Mouse (Mus musculus) neural tube, embryonic 11.5 days (tissue): ENCODE measurements around the gene Mrpl33. TPM values are rescaled to one million over a fixed set of nuclear protein-coding genes. Genes with fewer than 3 reads are reported as not detected.

ENCODE experiments used
- ATAC-seq: fragments of 200-750 bp; cut with Nextera tagmentation; 2 replicates; pipeline ENCODE4 v1.8.0; 2017; ENCODE audit warnings: moderate number of reproducible peaks, mild to moderate bottlenecking, moderate TSS enrichment, moderate library complexity; ENCODE audit not compliant: insufficient read depth, low FRiP score, low TSS enrichment
- DNase-seq: peaks from one replicate; pipeline ENCODE4 v3.0.0-alpha.2; 2015; ENCODE audit warnings: low spot score
- H3K27ac ChIP-seq: fragments of 300-500 bp; sonication (generic); 2 replicates; pipeline ENCODE4 v1.5.1; 2014; ENCODE audit warnings: low read depth, mild to moderate bottlenecking, low read length
- H3K27me3 ChIP-seq: fragments of 300-500 bp; sonication (generic); 2 replicates; pipeline ENCODE4 v1.6.1; 2014; ENCODE audit warnings: mild to moderate bottlenecking, low read length, mixed read lengths; ENCODE audit not compliant: control insufficient read depth, insufficient read depth
- H3K36me3 ChIP-seq: fragments of 300-500 bp; sonication (generic); 2 replicates; pipeline ENCODE4 v1.6.1; 2014; ENCODE audit warnings: mild to moderate bottlenecking, low read length, moderate library complexity, mixed read lengths; ENCODE audit not compliant: control insufficient read depth, insufficient read depth
- H3K4me1 ChIP-seq: fragments of 300-500 bp; sonication (generic); 2 replicates; pipeline ENCODE4 v1.6.1; 2014; ENCODE audit warnings: low read length, mixed read lengths; ENCODE audit not compliant: control insufficient read depth, insufficient read depth
- H3K4me2 ChIP-seq: fragments of 300-500 bp; sonication (generic); 2 replicates; pipeline ENCODE4 v1.6.1; 2014; ENCODE audit warnings: low read depth, mild to moderate bottlenecking, moderate library complexity
- H3K4me3 ChIP-seq: fragments of 300-500 bp; sonication (generic); 2 replicates; pipeline ENCODE4 v1.5.1; 2014; ENCODE audit warnings: low read depth, low read length
- H3K9ac ChIP-seq: fragments of 300-500 bp; sonication (generic); 2 replicates; pipeline ENCODE4 v1.6.1; 2014; ENCODE audit warnings: mild to moderate bottlenecking, low read length
- H3K9me3 ChIP-seq: fragments of 300-500 bp; sonication (generic); 2 replicates; pipeline ENCODE4 v1.6.1; 2016; ENCODE audit warnings: low read length; ENCODE audit not compliant: control insufficient read depth
- WGBS: fragments of 180-500 bp; shearing (Covaris S2); extraction: QIAGEN DNeasy Blood & Tissue Kit; methylation state at CpG from one replicate; pipeline ENCODE4 v1.1.7; 2014; 5-methylcytosine and 5-hydroxymethylcytosine counted together
- polyA plus RNA-seq: library from polyadenylated mRNA; unstranded; fragments of >200 nt; fragmentation: Nextera tagmentation; extraction: Ambion mirVana; gene quantifications from 2 replicates; pipeline ENCODE4 v1.2.1, GENCODE M21; 2014

Gene Mrpl33
- polyA plus RNA-seq, 1 experiment from 2014 or later = 214 TPM

DNA sequence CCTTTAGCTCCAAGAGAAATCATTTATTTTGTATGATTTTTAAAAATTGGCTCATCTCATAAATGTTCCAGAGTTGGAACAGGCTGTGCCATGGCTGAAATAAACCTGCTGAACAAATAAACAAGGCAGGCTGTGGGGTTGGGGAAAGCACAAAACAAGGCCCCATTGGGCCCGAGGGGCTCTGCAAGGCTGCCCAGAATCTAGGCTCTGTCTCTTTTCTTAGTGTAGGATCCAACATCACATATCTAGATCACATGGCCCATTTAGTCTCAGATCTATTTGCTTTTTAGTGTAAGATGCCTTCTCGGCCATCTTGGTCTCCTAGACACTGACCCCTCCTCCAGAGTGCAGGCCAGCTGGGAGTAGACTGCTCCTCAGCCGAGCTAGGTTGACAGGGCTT, 30.3 kb upstream of the Mrpl33 start:
- 45% methylated on average over 3 of the region's 3 CpGs for WGBS
- H3K4me2 ChIP-seq = no peak overlapping the region
- DNase-seq = no peak
- no peaks in the 10 kb centered on the region for H3K9me3 ChIP-seq
- no peaks in the 10 kb centered on the region for H3K27me3 ChIP-seq
- no peak overlapping the region for H3K4me3 ChIP-seq
- H3K27ac ChIP-seq = no peak overlapping the region
- no peaks in the 10 kb centered on the region for H3K4me1 ChIP-seq
- no peak for ATAC-seq
- no peaks in the 10 kb centered on the region; the same call in 1 of the 2 replicates for H3K36me3 ChIP-seq
- no peak overlapping the region for H3K9ac ChIP-seq

DNA sequence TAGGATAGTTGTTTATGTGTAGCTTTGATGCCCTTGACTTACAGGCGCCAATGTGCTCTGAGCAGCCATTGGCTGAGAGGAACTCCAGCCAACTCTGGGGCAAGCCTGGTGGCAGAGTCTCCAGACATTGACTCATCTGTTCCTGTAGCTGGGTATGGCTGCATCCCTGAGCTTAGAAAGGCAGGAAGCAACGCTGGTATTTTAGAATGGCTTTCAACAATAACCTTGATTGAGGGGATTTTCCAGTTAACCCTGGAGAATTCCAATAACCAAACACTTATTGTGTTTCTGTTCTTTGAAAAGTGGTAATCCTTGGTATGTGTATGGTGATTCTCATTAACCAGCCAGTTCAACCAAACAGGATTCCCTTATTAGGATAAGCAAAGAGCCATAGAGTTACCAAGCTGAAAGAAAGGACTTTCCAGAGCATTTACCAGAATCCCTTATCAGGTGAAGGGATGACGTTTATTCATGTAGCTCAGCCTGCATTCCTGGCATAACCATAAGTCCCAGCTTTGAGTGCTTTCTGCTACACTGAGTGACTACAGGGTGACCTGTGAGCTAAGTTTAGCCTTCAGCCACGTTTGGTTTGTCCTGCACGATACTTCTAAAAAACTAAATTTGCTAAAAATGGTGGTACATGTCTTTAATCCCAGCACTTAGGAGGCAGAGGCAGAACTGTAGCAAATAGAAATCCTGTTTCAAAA, 28.6 kb upstream of the Mrpl33 start:
- Histone ChIP-seq H3K9me3 (no peaks in the 10 kb centered on the region), H3K27me3 (no peaks in the 10 kb centered on the region), H3K9ac (no peak overlapping the region), H3K4me2 (no peak overlapping the region), H3K27ac (no peak overlapping the region), H3K4me3 (no peak overlapping the region), H3K4me1 (no peaks in the 10 kb centered on the region), H3K36me3 (no peaks in the 10 kb centered on the region; the same call in 1 of the 2 replicates)
- WGBS = 89% methylated on average over 5 of the region's 5 CpGs
- ATAC-seq = no peak
- no peak for DNase-seq

DNA sequence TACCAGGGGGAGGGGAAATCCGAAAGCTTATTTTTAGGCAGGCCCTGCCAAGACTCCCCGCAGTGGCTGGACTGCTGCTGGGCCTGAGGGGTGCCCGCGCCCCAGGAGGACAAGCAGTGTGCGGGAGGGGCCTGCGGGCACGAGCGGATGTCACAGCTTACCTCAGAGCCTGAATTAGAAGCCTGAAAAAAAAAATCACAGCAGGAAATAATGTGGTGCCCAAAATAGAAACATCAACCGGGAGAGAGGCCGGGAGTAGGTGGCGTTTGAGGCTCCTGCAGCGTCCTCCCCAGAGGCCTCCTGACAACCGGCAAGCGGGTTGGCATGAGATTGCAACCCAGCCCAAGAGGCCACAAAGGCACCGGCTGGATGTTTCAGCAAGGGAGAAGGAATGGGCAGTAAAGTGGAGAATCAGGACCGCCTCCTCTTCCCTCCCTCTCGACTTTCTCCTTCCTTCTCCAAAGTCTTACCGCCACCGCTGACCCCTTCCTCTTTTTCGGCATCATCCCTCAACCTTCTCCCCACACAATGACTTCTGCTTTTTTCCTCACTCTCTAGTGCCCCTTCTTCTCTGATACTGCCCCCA, 25.6 kb upstream of the Mrpl33 start:
- Histone ChIP-seq H3K4me2 (no peak overlapping the region), H3K27ac (no peak overlapping the region), H3K4me1 (no peaks in the 10 kb centered on the region), H3K27me3 (no peaks in the 10 kb centered on the region), H3K4me3 (no peak overlapping the region), H3K9me3 (no peaks in the 10 kb centered on the region), H3K36me3 (no peaks in the 10 kb centered on the region), H3K9ac (no peak overlapping the region)
- ATAC-seq (no peak), DNase-seq (no peak)
- 17% methylated on average over 19 of the region's 20 CpGs for WGBS

DNA sequence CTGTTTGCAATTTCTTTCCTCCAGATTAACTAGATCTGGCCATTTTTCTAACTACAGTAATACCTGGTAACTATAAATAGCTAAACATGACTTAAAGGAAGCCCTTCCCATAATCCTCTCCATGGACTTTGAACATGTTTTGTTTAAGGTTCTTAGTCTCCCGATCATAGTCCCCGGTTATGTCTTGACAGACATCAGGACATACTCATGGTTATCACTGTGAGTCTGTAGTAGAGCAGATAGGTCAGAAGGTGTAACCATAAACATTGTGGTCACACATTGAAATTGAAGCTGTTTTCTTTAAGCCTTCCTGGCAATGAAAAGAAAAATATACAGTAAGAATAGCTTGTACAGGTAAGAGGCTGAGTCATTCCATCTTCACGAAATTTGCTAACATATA, 23.0 kb upstream of the Mrpl33 start:
- Histone ChIP-seq H3K9ac (no peak overlapping the region), H3K9me3 (no peaks in the 10 kb centered on the region), H3K36me3 (no peaks in the 10 kb centered on the region), H3K27me3 (no peaks in the 10 kb centered on the region), H3K4me2 (no peak overlapping the region), H3K27ac (no peak overlapping the region), H3K4me1 (no peaks in the 10 kb centered on the region), H3K4me3 (no peak overlapping the region)
- no peak for ATAC-seq
- DNase-seq = no peak
- WGBS = 91% methylated on average over 3 of the region's 3 CpGs

DNA sequence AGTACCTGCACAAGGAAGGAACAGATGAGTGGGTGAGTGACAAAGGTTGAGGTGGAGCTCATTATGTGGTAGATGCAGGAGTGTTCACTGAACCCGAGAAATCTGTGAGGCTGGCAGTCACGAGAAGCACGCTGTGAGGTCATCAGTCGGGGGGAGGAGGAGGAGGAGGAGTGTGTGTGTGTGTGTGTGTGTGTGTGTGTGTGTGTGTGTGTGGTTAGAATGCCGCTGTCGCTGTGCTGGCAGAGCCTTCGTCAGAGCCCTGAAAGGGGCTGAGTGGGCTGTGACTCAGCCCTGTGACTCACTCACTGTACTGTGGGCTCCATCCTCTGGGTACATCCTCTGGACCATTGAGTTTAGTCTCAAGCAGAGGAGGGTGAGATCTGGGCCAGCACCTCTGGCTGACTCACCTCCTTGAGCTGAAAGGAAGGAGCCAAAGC, 20.2 kb upstream of the Mrpl33 start:
- ATAC-seq = no peak
- DNase-seq = no peak
- no peaks in the 10 kb centered on the region for H3K4me1 ChIP-seq
- no peaks in the 10 kb centered on the region for H3K9me3 ChIP-seq
- H3K9ac ChIP-seq = no peak overlapping the region
- no peaks in the 10 kb centered on the region for H3K36me3 ChIP-seq
- no peaks in the 10 kb centered on the region for H3K27me3 ChIP-seq
- H3K4me2 ChIP-seq = no peak overlapping the region
- no peak overlapping the region for H3K4me3 ChIP-seq
- 78% methylated on average over 5 of the region's 7 CpGs for WGBS
- no peak overlapping the region for H3K27ac ChIP-seq

DNA sequence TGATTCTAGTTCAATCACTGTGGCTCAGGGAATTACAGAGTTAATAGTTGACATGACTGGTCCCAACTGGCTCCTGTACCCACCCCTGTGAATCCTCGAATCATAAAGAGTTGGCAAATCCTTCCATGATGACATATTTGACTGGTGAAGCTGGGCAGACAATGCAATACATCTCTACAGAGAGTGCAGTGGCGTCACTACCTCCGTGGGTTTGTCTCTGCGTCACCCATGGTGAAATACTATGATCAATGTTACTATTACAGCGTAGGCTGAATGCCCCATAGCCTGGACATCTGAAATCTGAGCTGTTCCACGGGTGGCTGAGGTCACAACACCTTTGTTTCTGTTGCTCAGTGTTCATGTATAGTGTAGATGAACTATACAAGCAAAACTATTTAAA, 15.5 kb upstream of the Mrpl33 start:
- no peaks in the 10 kb centered on the region for H3K27me3 ChIP-seq
- no peaks in the 10 kb centered on the region for H3K36me3 ChIP-seq
- ATAC-seq (no peak), DNase-seq (no peak)
- H3K4me1 ChIP-seq = no peaks in the 10 kb centered on the region
- no peak overlapping the region for H3K9ac ChIP-seq
- H3K9me3 ChIP-seq = no peaks in the 10 kb centered on the region
- WGBS = 87% methylated on average over 6 of the region's 6 CpGs
- H3K27ac ChIP-seq = no peak overlapping the region
- H3K4me2 ChIP-seq = no peak overlapping the region
- no peak overlapping the region for H3K4me3 ChIP-seq

DNA sequence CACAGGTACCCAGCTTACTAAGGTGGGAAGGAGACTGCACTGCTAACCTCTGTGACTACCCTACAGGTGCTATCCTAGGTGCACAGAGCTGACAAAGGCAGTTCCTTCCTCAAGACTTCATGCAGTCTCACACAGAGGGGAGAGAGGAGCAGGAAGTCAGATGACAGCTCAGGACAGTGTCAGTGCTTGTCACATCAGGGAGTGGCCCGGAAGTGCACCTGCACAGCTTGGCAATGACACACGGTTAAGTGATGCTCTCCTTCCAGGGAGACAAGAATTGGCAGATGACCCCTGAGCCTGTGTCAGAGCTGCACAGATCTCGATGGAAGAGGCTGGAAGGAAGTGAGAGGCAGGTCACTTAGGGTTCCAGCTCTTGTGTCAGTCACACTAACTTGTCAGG, 14.8 kb upstream of the Mrpl33 start:
- Histone ChIP-seq H3K27me3 (no peaks in the 10 kb centered on the region), H3K9ac (no peak overlapping the region), H3K27ac (no peak overlapping the region), H3K4me3 (no peak overlapping the region), H3K4me1 (no peaks in the 10 kb centered on the region), H3K9me3 (no peaks in the 10 kb centered on the region), H3K4me2 (no peak overlapping the region), H3K36me3 (no peaks in the 10 kb centered on the region)
- WGBS = 85% methylated on average over 3 of the region's 3 CpGs
- no peak for DNase-seq
- no peak for ATAC-seq

DNA sequence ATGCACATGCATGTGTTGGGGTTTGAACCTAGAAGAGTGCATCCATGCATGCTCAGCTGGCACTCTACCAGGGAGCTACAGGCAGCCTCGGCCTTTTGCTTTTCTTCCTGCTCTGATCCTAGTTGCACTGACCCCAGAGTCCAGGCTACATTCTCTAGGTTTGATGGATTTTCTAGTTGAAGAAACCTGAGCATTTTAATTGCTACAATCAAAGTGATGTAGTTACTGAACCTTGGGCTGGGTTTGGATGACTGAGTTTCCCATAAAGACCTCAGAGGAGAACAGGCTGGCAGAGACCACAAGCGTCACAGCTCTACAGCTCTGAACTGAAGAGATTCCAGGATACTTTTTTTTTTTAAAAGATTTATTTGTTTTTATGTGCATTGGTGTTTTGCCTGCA, 13.5 kb upstream of the Mrpl33 start:
- Histone ChIP-seq H3K9ac (no peak overlapping the region), H3K36me3 (no peaks in the 10 kb centered on the region), H3K4me1 (no peaks in the 10 kb centered on the region), H3K4me2 (no peak overlapping the region), H3K9me3 (no peaks in the 10 kb centered on the region), H3K27me3 (no peaks in the 10 kb centered on the region), H3K4me3 (no peak overlapping the region), H3K27ac (no peak overlapping the region)
- DNase-seq (no peak), ATAC-seq (no peak)
- WGBS = 85% methylated on average over 2 of the region's 2 CpGs

DNA sequence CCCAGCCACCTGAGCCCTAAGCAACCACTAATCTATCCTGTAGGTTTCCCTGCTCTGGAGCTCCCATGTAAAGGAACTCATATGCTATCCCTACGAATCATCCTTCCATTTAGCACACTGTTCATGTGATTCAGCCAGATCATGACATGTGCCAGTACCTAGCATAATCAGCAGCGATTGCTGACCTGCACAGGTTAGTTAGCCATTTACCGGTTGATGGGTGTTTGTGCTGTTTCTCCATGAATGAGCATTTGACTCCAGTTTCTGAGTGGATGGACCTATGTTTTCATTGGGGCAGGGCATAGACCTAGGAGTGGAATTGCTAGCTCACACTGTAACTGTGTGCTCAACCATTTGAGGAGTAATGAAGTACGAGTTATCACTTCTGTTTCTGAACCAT, 11.2 kb upstream of the Mrpl33 start:
- WGBS = 91% methylated on average over 4 of the region's 4 CpGs

More for the DNA sequence above, 11.2 kb upstream of the Mrpl33 start:
- Histone ChIP-seq H3K4me3 (no peak overlapping the region), H3K4me1 (no peaks in the 10 kb centered on the region), H3K27ac (no peak overlapping the region), H3K9ac (no peak overlapping the region), H3K4me2 (no peak overlapping the region), H3K9me3 (no peaks in the 10 kb centered on the region; the same call in 1 of the 2 replicates), H3K27me3 (no peaks in the 10 kb centered on the region), H3K36me3 (no peaks in the 10 kb centered on the region)
- no peak for DNase-seq
- ATAC-seq = no peak
